Mouse (Mus musculus) layer of hippocampus, adult 11-12 months (tissue): Measurements from ENCODE around the gene R3hdm2.

ENCODE experiments used
- DNase-seq: peaks from one replicate; pipeline ENCODE4 v3.0.0; 2022; ENCODE audit warnings: low spot score

Gene R3hdm2

GRCm38 (mm10) chr10:127492118-127492517 is 112.0 kb downstream of the R3hdm2 start:
- DNase-seq = no peak

- no peak for DNase-seq
Measured at GRCm38 (mm10) chr10:127496156-127496555, 116.0 kb downstream of the R3hdm2 start.

GRCm38 (mm10) chr10:127499516-127499915 is 119.4 kb downstream of the R3hdm2 start:
- DNase-seq = no peak

- DNase-seq = no peak
Measured at GRCm38 (mm10) chr10:127500042-127500441, 119.9 kb downstream of the R3hdm2 start.

- no peak for DNase-seq
Measured at GRCm38 (mm10) chr10:127500894-127501893, 121.1 kb downstream of the R3hdm2 start, which contains the start of gene Stac3. Stac3 (plus strand) TSS chr10:127501686.

GRCm38 (mm10) chr10:127508239-127508638 is 128.1 kb downstream of the R3hdm2 start:
- DNase-seq = peak; percentile 80

- peak; percentile 88 for DNase-seq
Measured at GRCm38 (mm10) chr10:127509051-127509836, 129.1 kb downstream of the R3hdm2 start.

- DNase-seq = no peak
Measured at GRCm38 (mm10) chr10:127509837-127510701, 129.9 kb downstream of the R3hdm2 start.

- DNase-seq = no peak
Measured at GRCm38 (mm10) chr10:127510895-127511617, 130.9 kb downstream of the R3hdm2 start.

- peak; percentile 88 for DNase-seq
Measured at GRCm38 (mm10) chr10:127511634-127512306, 131.6 kb downstream of the R3hdm2 start.

GRCm38 (mm10) chr10:127512307-127512666 is 132.2 kb downstream of the R3hdm2 start:
- no peak for DNase-seq

GRCm38 (mm10) chr10:127512813-127513212 is 132.7 kb downstream of the R3hdm2 start:
- DNase-seq = peak; percentile 97

GRCm38 (mm10) chr10:127513501-127514091 is 133.5 kb downstream of the R3hdm2 start:
- no peak for DNase-seq

- DNase-seq = no peak
Measured at GRCm38 (mm10) chr10:127514111-127514698, 134.1 kb downstream of the R3hdm2 start.

GRCm38 (mm10) chr10:127514764-127515163 is 134.6 kb downstream of the R3hdm2 start, which contains the start of gene Ndufa4l2:
Ndufa4l2 (plus strand) TSS chr10:127514967.
- no peak for DNase-seq

- DNase-seq = no peak
Measured at GRCm38 (mm10) chr10:127515271-127515982, 135.3 kb downstream of the R3hdm2 start.

- no peak for DNase-seq
Measured at GRCm38 (mm10) chr10:127515983-127516459, 135.9 kb downstream of the R3hdm2 start.

GRCm38 (mm10) chr10:127516576-127517260 is 136.6 kb downstream of the R3hdm2 start:
- no peak for DNase-seq
